Mouse (Mus musculus) cerebellum, adult 11 months (tissue): ENCODE data around the gene Foxb2.
"Not testable (repeated sequence)": the region's sequence is repeated elsewhere in the genome, so short reads cannot be mapped to it uniquely, and the experiment has no call there.

Experiments
- DNase-seq: peaks from one replicate; pipeline ENCODE4 v3.0.0; 2022

Gene Foxb2

DNA sequence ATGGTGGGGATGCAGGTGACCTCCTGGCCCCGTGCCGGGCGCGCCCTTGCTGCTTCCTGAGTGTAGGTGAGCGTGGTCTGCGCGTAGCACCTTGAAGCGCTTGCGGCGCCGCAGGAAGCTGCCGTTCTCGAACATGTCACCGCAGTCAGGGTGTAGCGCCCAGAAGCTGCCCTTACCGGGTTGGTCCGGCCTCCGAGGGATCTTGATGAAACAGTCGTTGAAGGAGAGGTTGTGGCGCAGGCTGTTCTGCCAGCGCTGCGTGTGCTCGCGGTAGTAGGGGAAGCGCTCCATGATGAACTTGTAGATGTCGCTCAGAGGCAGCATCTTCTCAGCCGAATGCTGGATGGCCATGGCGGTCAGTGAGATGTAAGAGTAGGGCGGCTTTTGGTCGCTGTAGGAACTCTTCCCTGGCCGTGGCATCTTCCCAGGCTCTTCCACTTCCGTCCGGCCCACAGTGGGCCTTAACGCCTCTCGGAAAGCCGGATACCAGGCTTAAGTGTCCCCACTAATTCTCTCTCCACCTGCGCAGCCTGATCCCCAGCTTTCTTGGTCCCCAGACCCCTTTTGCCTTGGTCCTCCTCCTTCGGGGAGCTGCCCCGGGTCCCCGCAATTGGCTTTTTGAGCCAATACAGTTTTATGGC lies at the start of gene Foxb2:
Gene Foxb2 (minus strand): TSS at position 585 of the 641 bp plus-strand sequence.
- no peak for DNase-seq

DNA sequence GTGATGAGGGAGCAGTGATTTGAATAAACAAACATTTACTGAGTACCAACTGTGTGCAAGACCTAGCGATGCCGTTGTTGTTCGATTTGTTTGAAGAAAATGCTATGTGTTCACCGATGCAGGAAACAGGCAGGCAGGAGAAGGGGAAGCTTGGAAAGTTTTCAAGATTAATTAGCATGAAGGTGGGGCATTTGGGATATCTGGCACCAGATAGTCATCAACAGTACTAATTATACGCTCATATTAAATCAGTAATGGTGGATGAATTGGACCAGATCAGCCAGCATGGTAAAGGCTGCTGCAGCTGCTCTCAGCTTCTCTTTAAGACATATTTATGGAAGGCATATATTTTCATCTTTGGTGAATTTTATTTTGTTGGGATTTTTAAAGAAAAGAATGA lies 37.9 kb upstream of the Foxb2 start:
- DNase-seq, result no peak

DNA sequence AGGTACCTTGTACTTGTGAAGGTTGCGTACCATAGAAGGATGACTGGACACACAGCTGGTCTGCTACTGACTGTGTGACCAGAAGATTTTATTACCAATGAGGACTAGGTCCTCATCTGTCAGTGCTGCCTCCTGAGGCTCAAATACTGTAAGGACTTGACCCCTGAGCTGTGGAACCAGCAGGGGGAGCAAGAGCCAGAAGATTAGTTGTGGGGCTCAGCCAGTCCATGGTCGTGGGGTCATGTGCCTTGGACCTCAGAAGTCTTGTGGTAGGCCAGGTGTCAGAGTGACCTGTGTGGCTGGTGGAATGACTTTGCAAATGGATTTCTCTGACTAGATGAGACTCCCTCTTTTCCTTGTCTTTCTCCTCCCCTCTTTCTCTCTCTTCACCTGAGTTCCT lies 29.5 kb upstream of the Foxb2 start:
- no peak for DNase-seq

DNA sequence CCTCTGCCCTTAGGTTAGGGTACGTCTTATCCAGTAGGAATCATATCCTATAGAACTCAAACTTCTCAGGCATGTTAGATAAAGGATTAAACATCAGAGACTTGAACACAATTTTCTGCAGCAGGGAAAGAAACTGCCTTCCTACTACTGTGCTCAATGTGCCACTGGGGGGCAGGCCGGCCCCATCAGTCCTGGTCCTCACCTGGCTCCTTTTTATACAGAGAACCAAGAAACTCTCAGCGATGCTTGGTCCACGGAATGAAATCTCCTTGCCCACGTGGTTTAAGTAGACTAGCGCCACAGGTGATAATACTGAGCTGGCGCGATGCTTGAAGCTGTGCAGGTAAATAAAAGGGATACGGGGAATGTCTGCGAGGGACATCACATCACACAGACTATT lies 26.1 kb upstream of the Foxb2 start:
- DNase-seq, result no peak

DNA sequence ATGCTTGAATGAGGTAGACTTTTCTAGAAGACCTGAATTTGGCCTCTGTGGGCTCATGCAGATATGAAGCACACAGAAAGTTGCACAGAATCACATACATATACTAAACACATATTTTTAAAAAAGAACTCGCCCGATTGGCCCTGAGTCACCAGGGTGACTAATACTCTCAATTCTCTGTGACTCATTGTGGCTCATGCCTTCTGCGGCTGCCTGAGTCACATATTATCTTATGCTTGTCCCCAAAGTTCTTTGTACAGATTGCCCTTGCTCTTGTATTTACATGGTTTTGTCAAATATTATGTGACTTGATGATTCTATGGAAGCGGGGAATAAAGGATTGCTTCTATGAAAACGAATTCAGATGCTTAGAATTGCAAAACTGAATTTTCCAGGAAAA lies 25.0 kb upstream of the Foxb2 start:
- no peak for DNase-seq

DNA sequence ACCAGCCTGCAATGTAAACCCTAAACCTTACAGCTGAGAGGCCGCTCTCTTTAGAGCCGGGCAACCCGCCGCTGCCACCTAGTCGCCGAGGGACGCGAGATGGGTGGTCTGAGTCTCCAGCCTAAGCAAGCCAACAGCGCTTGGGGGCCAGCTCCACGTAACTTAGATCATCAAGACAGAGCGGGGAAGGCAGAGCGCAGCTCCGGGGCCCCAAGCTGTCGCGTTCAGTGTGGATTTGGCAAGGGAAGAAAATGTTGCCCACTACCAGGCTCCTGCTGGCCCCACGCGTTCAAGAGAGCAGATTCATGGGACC lies 2.8 kb upstream of the Foxb2 start:
- DNase-seq, result no peak

DNA sequence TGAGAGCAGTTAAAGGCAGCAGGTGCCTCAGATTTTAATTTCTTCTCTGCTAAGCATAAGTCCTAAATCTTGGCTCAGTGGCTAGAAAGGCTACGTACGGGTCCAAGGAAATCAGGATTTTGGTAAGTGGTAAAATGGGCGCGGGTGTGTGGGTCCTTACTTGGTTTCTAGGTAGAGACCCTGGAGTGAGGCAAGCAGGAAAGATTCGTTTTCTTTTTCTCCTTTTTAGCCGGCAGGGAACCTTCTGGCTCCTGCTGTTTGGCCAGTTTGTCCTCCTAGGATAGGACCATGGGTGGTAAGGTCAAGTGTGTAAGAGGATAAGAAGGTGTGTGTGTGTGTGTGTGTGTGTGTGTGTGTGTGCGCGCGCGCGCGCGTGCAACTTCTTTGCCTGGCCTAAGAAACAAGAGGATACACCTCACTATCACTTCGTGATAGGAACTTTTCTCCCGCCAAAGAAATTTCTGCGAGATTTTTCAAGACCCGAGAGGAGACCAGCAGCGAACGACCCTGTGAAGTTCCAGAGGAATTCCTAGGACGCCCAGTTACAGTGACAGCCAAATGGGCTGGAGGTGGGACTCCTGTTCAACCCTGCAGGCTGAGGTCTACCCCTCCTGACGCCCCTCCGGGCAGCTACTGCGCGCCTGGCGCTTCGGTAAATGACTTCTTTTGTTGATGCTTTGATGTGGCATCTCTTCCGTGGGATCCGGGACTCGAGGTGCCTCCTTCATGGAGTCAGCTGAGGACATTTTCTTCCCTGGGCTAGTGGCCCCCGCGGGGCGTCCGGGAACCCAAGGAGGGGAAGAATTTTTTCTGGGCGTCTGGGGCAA lies 2.2 kb upstream of the Foxb2 start:
- no peak for DNase-seq

DNA sequence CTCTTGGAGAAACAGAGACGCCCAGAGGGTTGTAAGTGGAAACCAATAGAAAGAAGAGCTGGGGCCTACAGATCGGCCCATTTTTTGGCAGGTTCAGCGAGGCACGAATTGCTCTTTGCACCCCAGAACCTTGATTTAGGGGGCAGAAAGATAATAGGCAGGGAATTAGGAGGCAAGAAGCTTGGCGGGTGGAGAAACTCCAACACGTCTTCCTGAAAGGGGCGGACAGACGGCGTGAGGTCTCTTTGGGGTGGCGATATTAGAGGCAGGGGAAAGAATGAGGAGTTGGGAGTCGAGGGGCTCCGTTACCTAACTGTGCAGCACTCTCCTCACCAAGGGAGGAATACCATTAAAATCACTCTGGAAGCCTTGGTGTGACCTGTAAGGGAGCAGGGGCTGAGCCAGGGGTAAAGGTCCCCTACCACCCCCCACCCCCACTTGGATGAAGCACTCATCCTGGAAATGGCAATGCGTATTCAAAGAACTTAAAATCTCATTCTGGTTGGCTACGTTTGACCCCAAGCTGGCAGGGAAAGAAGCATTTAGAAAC lies 1.5 kb upstream of the Foxb2 start:
- no peak for DNase-seq

DNA sequence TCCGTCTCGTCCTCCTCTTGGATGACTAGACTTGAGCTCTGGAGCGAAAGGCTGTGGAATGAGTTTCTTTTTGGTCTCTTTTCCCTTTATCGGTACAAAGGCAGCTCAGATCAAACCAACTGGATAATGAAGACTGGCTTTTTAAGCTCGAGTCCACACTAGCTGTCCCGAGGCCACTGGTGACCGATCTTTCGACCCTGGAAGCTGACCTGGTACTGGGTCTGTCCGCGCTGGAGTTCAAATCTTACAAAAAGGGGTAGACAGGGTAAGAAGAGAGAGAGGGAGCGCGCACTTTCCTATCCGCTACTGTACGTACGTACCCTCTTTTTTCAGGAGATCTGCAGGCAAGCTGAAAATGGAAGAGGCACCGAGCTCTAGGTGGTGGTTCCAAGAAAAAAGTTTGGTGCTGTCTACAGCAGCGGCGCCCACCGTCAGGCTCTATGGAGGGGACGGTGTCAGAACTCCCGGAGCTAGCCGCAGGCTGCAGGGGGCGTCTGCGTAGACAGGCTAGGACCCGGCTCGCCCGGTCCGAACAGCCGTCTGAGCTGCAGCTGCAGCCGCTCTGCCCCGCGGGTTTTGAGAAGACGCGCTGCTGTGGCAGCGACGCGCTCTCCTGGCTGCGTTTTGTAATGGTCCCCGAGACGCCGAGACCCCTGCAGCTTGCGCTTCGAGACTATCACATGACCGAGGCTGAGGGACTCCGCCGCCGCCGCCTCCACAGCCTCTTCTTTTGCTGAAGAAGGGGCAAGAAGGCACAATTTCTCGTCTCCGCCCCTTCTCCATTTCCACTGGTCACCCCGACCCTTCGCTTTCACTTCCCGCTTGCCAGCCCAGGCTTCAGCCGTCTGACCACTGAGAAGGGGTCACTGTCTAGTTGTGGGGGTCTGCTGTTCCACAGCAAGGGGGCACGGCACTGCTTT lies 597 bp upstream of the Foxb2 start:
- DNase-seq, result no peak

DNA sequence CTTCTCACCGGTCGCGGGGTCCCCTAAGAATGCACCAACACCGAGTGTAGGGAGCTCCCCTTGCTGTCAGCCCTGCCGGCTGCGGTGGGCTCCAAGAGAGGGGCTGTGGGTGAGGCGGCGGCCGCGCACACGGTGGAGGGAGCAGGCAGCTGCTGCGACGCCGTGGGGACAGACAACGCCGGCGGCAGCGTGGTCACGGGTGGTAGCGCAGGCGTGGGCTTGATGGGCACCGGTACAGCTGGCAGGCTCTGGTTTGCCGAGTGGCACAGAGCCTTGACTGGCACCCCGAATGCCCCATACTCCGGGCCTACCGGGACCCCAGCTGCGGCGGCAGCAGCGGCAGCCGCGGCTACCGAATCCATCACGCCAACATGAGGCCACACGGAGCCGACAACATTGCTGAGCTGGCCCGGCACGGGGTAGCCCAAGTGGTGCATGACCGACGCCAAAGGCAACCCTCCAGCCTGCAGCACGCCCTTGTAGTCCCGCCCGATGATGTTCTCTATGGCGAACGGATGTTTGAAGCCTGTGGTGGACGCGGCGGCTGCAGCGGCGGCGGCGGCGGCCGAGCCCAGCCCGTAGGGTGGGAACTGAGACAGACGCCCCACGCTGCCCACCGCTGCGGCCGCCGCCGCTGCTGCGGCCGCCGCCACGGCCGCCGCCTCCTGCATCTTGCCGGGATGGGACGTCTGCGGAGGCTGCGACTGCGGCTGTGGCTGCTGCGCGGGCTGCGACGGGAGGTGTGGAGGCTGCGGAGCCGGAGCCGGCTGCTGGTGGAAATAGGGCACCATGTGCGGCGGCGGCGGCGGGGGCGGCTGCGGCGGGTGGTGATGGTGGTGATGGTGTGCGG lies 1.0 kb downstream of the Foxb2 start:
- DNase-seq, result no peak

DNA sequence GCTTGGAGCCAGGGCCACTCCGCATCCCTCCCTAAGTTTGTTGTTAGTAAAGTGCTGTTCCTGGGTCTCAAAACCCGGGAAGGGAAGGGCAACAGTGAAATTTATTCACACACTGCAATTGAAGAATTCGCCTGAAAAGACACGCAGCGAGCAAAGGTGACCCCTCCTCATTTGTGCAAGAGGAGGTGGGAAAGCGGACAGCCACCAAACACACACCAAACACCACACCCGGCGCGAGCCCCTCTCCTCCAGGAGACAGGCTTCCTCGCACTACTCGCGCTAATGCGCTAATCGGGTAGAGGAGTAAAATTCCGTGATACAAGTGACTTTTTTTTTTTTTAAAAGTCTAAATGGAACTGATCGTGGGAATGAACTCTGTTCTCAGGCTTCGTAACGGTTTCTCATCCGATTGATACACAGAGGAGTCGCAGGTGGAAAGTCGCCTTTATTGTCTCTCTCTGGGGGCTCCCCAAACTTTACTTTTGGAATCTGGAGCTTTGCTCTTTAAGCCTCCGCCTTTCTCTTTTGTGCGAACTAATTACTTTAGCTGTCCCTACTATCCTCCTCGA lies 2.3 kb downstream of the Foxb2 start:
- DNase-seq, result no peak

DNA sequence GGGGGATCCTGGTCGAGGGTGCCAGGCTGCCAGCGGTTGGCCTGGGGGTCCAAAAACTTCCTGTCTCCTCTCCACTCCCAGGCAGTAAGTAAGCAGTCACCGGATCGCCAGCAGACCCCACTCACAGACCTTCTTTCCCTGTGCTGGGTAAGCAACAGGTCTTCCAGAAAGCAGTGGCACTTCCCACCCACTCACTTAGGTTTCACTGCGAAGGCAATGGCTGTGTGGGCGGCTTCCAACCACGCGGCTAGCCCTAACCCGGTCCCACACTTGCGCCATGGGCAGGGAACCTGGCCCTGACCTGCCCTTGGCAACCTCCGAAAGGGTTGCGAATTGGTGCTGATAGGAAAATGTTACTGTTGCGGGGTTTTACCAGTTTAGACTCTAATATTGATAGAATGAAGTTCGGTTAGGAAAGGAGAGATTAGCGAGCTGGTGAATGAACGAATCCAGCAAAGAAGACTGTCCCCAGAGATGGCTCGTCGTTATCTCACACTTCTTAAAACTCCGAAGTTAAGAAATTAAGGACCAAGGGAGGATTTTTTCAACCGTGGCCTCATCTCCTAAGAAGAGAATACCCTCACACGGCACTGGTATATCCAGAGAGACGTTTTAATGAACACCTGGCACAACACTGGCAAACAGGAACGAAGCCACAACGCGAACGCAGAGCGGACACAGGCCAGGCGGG lies 3.0 kb downstream of the Foxb2 start:
- DNase-seq, result no peak

DNA sequence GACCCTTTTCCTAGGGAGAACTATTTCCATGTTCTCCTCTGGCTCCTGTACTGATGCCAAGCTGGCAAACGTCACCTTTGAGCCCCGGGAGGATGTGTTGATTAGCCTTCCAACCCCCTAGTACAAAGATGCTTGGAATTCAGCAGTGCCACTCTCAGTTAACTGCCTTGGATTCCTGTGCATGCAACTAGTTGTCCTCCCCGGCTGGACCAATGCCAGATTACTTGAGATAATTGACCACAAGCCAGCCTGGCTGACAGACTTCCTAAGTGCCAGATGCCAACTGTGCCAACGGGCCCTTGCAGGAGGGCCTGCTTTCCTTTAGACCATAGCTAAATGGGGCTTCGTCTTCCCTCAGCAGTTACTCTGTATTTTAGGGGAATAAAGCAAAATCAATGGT lies 5.1 kb downstream of the Foxb2 start:
- no peak for DNase-seq

DNA sequence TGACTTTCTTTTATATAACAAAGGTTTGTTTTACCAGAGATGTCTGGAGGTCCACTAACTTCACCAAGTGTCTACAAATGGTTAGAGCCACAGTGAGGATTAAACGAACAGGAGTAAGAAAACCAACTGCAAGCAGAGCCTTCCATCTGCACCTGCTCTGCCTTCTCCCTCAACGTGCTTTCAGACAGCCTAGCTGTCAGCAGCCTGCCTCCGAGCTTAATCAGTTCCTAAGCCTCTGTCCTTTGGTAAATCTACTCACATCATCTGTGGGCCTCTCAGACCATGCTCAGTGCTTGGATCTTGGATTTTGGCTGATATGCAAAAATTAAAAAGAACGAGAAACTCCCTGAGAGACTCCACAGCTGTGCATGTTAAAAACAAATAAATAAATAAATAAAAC lies 15.0 kb downstream of the Foxb2 start:
- DNase-seq, result no peak

DNA sequence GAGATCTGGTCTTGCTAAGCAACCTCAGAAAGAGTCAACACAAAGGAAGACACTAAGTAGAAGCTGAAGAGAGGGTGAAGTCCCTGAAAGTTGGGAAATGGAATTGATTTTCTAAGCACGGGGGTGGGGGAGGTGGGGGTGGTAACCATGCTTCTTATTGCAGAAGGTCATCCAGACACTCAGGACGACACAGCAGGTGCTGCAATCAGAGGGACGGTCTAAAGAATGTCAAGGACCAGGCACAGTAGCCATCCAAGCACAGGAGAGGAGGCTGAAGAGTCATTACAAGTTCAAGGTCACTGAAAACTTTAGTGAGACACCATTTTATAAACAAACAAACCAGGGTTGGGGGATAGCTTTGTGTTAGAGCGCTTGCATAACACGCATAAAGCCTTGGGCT lies 16.9 kb downstream of the Foxb2 start:
- no peak for DNase-seq

DNA sequence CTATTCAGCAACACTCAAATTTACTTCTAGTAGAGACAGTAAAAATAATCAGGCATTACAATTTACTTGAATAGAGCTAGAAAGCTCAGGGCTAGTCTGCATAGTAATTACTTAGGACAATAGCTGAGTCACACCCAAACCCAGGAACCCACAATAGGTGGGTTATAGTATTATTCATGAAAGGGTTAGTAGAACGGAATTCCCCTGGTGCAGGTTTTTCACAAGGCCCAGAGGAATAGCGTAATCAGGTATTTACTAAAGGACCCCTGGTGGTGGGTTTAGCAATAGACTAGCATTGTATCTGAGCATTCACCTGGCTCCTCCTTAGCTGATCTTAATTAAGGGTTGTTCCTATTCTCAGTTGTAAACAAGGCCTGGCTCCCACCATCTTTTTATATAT lies 29.5 kb downstream of the Foxb2 start:
- not testable (repeated sequence) for DNase-seq

DNA sequence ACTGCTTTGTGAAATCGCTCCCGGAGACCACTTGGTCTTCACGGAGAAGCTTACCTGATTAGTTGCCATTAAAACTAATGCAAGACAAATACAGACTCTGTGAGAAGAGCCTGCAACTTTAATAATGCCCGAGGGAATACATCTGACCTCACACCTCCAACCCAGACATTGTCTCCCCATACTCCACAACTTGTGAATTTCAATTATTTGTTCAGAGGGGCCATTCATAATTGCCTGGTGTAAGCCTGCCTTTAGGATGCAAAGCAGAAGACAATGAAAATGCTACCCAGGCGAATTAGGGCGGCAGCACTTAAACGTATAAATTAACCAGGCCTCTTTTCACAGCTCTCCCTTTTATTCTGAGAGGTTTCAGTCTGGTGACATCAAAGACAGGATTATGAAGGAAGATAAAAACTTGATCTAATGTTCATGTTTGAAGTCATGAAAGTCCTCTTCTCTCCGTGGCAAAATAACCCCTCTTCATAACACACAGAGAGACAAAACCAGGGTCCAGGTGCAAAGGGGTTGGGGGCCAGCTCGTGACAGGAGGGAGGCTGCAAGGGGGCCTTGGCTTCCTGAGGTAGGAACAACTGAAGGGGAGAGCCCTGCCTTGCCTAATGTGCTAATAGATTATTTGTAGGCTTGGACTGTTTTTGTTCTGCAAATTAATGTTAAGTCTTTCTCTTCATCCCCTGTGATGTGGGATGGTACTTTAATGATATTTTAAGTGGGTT lies 31.9 kb downstream of the Foxb2 start:
- no peak for DNase-seq

DNA sequence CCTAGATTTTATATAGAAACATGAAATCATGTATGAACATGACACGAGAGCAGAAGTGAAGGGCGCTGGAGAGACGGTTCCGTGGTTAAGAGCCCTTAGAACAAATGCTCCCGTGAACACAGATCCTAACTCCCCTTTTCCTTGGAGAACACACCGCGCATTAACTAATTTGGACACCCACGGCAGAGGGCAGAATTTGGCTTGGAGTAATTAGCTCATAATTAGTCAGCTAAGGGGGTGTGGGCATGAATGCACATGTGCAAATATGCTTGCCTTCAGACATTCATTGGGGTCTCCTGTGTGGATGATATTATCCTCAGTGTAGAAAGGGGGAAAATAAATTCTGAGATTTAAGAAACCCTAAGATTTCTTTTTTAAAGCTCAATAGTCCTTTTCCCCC lies 32.6 kb downstream of the Foxb2 start:
- DNase-seq, result no peak

DNA sequence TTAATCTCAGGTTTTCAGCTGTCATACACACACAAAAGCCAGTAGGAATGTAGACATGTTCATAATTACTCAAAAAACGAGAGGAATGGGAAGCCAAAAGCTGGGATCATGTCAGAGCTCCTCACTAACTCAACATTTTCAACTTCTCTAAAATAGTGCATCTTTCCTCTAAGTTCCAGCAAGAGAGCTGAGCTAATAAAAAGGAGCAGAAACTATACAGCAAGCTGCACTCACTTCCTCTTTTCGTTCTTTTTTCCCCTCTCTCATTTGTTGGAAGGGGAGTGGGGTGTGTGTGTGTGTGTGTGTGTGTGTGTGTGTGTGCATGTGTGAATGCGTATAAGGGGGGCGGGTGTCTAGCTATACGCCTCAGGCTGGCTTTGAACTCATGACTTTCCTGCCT lies 45.9 kb downstream of the Foxb2 start:
- DNase-seq, result no peak

DNA sequence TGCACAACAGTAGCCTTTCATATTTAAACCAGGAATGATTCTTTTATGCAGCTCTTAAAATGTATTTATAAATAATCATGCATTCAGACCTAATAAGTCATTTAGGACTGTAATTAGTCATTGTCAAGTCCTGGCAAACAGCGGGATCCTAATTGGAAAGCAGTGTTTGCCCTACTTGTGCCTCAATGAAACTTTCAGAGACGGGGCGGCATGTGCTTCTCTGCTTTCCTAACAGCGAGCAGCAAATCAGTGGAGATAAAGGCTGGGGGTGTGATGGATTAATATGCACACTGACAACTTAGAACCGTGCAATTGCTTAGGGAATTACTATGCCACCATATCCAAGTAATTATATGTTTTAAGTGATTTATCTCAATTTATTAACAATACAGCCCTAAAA lies 48.4 kb downstream of the Foxb2 start:
- DNase-seq, result no peak
